Mouse (Mus musculus): ENCODE data around the gene Ift172.

GRCm38 (mm10) chr5:31241522-31242034, 49.3 kb downstream of the Ift172 start:
- TF ChIP-seq POLR2A (IDR thresholded peaks at IDR 0.05; ENCODE audit: insufficient read length, low read depth) (no peak), MYOG (IDR thresholded peaks at IDR 0.05; ENCODE audit: control insufficient read depth in 1 of 3, insufficient read depth in 1 of 3, insufficient read length in 2 of 3, low read depth in 2 of 3) (no peak), REST (IDR thresholded peaks at IDR 0.05; ENCODE audit: insufficient read depth, insufficient read length) (no peak), USF1 (IDR thresholded peaks at IDR 0.05; ENCODE audit: low read depth) (no peak), TCF12 (IDR thresholded peaks at IDR 0.05; ENCODE audit: insufficient read depth, poor library complexity, severe bottlenecking) (no peak), E2F4 (IDR thresholded peaks at IDR 0.05; ENCODE audit: insufficient read depth) (no peak), MAX (IDR thresholded peaks at IDR 0.05; ENCODE audit: low read depth) (no peak), CEBPB (IDR thresholded peaks at IDR 0.05; ENCODE audit: insufficient read depth, poor library complexity, severe bottlenecking) (no peak), MYOD1 (IDR thresholded peaks at IDR 0.05; ENCODE audit: control insufficient read depth in 1 of 3, insufficient read length in 2 of 3, low read depth in 2 of 3) (no peak), POLR2AphosphoS2 (IDR thresholded peaks at IDR 0.05; ENCODE audit: insufficient read length, low read depth) (no peak)

Measured in myocyte (in vitro differentiated cells).